Mouse (Mus musculus): ENCODE data around the gene Elk4. TPM values are rescaled to one million over a fixed set of nuclear protein-coding genes. Genes with fewer than 3 reads are reported as not detected.

Elk4 gene
- 10.6 and 11.0 TPM in 2 replicates for polyA plus RNA-seq (2015; fragmentation: Nextera tagmentation; extraction: Ambion mirVana)

DNA sequence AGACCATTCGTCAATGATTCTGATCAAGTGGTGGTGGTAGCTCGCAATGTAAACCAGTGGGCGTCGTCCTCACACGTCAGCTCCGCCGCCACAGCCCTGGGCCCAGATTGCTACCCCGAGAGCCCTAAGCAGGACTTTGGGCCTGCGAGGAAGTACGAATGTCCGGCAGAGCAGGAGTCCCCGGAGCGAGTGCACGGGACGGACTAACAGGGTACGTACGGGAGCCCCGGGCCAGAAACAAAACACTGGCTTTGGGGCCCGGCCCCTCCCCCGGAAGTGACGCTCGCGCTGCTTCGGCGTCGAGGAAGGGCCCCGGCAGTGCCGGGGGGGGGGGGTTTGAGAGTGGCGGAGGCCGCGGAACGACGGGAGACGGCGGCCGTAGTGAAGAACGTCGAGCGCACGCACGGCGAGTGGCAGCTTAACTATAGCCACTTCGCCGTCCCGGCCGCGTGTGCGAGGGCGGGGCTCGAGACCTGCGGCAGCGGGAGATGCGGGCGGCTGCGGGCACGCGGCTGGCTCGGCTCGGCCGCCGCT, at the start of gene Elk4:
Elk4 (plus strand) TSS at position 326 of the 534 bp plus-strand sequence.
- peak; percentile 94 for ATAC-seq (ENCODE audit: low FRiP score)
- under 1% methylated on average over 59 of the region's 61 CpGs for WGBS
- H3K27me3 ChIP-seq: no peaks in the 10 kb centered on the region

DNA sequence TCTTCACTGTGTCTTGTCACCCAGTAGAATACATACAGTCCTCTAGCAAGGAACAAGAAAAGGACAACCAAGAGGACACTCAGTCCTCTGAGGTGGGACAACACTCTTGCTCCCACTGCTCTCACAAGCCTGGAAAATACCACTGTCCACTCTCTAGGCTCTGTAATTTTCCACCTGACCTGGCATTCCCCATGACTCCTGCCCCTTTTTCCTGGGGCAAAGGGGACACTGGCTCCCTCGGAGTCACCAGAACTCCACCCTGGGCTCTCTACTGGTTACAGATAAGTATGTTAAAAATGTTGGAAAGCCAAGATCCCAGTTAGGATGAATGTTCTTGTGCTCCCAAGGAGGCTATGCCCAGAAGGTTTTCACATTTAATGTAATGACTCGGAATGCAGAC, 46.4 kb upstream of the Elk4 start:
- H3K36me3 ChIP-seq: no peaks in the 10 kb centered on the region
- H3K9ac ChIP-seq: no peak overlapping the region
- H3K9me3 ChIP-seq: no peaks in the 10 kb centered on the region
- H3K4me1 ChIP-seq (replicated peaks): peaks cover 22% of the 10 kb centered on the region
- no peak overlapping the region for H3K4me3 ChIP-seq
- no peak for ATAC-seq (ENCODE audit: low FRiP score)
- H3K27ac ChIP-seq: no peak overlapping the region
- H3K27me3 ChIP-seq: peaks cover 50% of the 10 kb centered on the region
- 56% methylated on average over 2 of the region's 2 CpGs for WGBS
- H3K4me2 ChIP-seq: no peak overlapping the region

More for the DNA sequence above, at the start of gene Elk4:
- H3K4me3 ChIP-seq: peak within 1 kb of the TSS; percentile 79
- H3K9me3 ChIP-seq: no peaks in the 10 kb centered on the region
- peak within 1 kb of the TSS; percentile 98 for H3K27ac ChIP-seq
- H3K4me1 ChIP-seq (replicated peaks): peaks cover 22% of the 10 kb centered on the region
- H3K4me2 ChIP-seq: peak within 1 kb of the TSS; percentile 64
- H3K36me3 ChIP-seq: no peaks in the 10 kb centered on the region
- H3K9ac ChIP-seq: peak within 1 kb of the TSS; percentile 92

DNA sequence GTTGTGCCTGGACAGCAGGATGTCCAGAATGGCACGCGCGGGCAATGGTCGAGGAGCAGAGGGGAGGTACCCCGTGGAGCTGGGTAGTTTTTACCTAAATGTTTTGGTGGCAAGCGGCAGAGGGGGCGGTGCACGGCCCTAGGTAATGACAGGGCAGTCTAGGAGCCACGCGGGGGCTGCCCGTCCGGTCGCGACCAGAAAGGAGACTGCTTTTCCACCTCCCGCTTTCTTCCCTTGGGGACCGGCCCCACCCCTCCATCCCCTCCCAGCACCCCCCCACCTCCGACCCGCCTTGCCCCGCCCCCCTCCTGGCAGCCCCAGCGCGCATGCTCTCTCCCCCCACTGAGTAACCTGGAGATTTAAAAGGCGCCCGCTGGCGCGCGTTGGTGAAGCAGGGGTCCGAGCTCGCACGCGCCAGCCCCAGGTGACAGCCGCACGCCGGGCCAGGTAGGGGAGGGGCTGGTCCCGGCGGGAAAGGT, 44.8 kb upstream of the Elk4 start, which contains the start of gene Slc45a3:
Slc45a3 (plus strand) TSS at position 362 of the 479 bp plus-strand sequence.
- Histone ChIP-seq H3K9me3 (no peaks in the 10 kb centered on the region), H3K4me2 (peak within 1 kb of the TSS; percentile 99), H3K27ac (no peak within 1 kb of the TSS), H3K36me3 (no peaks in the 10 kb centered on the region), H3K4me1 (replicated peaks) (peaks cover 32% of the 10 kb centered on the region), H3K27me3 (peaks cover 47% of the 10 kb centered on the region), H3K4me3 (peak within 1 kb of the TSS; percentile 84), H3K9ac (peak within 1 kb of the TSS; percentile 81)
- under 1% methylated on average over 34 of the region's 35 CpGs for WGBS
- ATAC-seq (ENCODE audit: low FRiP score): peak; percentile 71

DNA sequence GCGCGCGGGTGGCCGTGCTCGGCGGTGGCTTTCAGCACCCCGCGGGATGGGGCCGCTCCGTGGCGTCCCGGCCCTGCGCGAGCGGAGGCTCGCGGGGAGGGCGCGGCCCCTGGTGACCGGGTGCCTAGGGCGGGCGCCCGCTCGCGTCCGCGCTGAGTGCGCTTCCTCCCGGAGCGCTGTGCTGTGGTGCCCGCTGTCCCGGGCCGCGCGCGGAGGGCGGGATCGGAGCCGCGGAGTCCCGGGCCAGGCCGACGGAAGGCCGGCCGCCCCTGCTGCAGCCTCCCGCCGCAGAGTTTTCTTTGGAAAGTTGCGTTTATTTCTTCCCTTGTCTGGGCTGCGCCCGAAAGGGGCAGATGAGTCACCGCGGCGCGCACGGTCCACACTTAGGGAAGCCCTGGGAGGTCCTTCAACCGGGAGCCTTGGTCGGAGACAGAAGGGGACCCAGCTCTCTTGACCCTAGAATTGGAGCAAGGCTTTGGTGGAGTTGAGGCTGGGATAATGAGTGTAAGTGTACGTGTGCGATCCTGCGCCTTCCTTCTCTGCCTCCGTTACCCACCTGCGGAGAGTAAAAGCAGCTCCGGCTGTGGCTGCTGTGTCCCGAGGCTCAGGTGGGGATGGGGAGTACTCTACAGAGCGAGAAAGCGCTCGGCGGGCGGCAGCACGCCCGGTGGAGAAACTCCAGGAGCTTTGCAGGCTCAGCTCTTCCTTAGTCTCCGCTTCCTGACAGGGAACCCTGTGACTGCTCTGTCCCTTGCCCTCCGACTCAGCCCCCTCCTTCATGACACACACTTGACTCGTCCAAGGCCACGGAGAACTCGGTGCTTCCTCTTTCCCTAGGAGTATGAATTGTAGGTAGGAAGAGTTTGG, 44.1 kb upstream of the Elk4 start:
- Histone ChIP-seq H3K4me2 (peak overlapping the region; percentile 99), H3K36me3 (no peaks in the 10 kb centered on the region), H3K9me3 (no peaks in the 10 kb centered on the region), H3K4me1 (replicated peaks) (peaks cover 32% of the 10 kb centered on the region), H3K9ac (peak overlapping the region; percentile 81), H3K27me3 (peaks cover 44% of the 10 kb centered on the region), H3K4me3 (peak overlapping the region; percentile 84), H3K27ac (no peak overlapping the region)
- WGBS: under 1% methylated on average over 73 of the region's 76 CpGs
- ATAC-seq (ENCODE audit: low FRiP score): peak; percentile 58

DNA sequence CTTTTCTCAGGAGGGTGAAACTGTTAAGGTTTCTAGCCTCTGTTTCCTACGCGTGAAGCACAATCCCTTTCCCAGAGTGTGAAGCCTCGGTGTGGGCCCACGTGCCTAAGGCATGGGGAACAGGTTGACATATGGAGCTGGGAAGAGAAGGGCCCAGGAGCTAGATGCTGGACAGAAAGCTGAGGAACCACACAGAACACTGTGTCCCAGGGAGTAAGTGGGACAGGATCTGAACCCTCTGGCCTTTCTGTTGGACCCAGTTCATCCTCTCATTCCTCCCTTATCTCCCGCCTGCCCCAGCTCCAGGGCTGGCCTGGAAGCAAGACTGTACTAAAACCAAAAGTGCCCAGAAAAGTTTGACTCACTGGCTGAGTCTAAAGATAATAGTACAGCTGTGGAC, 43.3 kb upstream of the Elk4 start:
- no peaks in the 10 kb centered on the region for H3K9me3 ChIP-seq
- WGBS: 29% methylated on average over 5 of the region's 5 CpGs
- H3K4me3 ChIP-seq: peak overlapping the region; percentile 84
- H3K9ac ChIP-seq: no peak overlapping the region
- no peaks in the 10 kb centered on the region for H3K36me3 ChIP-seq
- peak overlapping the region; percentile 99 for H3K4me2 ChIP-seq
- peaks cover 44% of the 10 kb centered on the region for H3K27me3 ChIP-seq
- H3K27ac ChIP-seq: no peak overlapping the region
- H3K4me1 ChIP-seq (replicated peaks): peaks cover 32% of the 10 kb centered on the region
- no peak for ATAC-seq (ENCODE audit: low FRiP score)

DNA sequence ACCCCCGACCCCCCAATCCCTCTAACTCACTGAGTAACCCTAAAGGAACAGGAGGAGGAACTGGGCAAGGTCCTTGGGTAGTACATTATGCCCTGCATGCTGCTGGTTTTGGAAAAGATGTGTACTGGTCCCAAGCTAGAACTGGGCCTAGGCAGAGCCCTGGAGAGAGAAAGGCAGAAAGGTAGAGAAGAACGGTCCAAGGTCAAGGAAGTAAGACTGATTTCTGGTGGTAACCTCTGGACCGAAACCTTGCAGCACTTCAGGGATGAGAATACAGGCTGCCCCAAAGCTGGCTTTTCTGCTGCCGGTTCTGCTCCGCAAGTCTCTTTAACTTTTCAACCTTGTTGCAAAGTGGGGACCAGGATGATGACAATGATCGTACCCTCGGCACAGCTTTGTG, 42.8 kb upstream of the Elk4 start:
- no peak for ATAC-seq (ENCODE audit: low FRiP score)
- Histone ChIP-seq H3K9me3 (no peaks in the 10 kb centered on the region), H3K9ac (no peak overlapping the region), H3K4me2 (peak overlapping the region; percentile 99), H3K4me3 (0 out of 2 replicates have a peak overlapping the region, but pooled peaks have one; percentile 84), H3K4me1 (replicated peaks) (peaks cover 32% of the 10 kb centered on the region), H3K27ac (no peak overlapping the region), H3K36me3 (no peaks in the 10 kb centered on the region), H3K27me3 (peaks cover 44% of the 10 kb centered on the region)
- 69% methylated on average over 7 of the region's 7 CpGs for WGBS

DNA sequence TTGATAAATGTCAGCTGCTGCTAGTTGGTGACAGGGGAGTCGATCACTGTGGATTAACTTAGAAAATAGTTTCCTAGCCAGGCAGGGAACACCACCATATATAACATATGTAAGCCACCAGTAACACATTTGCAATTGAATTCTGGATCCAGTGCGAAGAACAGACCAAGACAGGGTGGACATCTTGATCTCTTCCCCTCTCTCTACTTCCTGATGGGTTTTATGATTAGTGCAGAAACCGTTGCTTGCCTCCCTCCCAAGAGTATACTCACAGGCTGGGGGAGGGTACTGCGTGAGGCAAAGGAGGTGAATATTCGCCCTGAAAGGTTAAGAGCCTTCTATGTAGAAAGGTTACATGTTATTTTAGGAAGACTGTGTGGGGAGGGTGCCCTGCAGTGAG, 41.6 kb upstream of the Elk4 start:
- Histone ChIP-seq H3K27ac (no peak overlapping the region), H3K4me1 (replicated peaks) (peaks cover 36% of the 10 kb centered on the region), H3K9me3 (no peaks in the 10 kb centered on the region), H3K4me2 (no peak overlapping the region), H3K4me3 (no peak overlapping the region), H3K36me3 (no peaks in the 10 kb centered on the region), H3K9ac (no peak overlapping the region), H3K27me3 (peaks cover 35% of the 10 kb centered on the region)
- ATAC-seq (ENCODE audit: low FRiP score): no peak
- WGBS: 50% methylated on average over 5 of the region's 5 CpGs

DNA sequence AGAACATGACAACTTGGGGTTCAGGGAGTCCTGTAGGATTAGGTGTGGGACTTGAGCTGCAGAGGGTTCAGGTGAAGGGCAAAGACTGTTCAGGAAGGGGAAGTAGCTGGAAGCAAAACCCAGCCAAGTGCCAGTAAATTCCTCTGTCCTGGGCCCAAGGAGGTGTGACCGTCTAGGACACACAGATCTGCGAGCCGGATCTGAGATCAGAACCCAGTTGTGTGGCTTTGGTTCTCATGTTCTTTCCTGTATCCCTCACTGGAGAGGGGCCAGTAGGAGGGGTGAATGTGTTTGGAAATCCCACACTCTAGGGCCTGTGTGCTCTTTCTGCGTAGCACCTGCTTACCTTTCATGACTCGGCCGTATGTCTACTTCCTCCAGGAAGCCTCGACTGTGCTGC, 40.1 kb upstream of the Elk4 start:
- no peak overlapping the region for H3K4me3 ChIP-seq
- H3K4me2 ChIP-seq: no peak overlapping the region
- no peak overlapping the region for H3K9ac ChIP-seq
- no peak for ATAC-seq (ENCODE audit: low FRiP score)
- H3K4me1 ChIP-seq (replicated peaks): peaks cover 51% of the 10 kb centered on the region
- no peaks in the 10 kb centered on the region for H3K36me3 ChIP-seq
- H3K9me3 ChIP-seq: no peaks in the 10 kb centered on the region
- WGBS: 79% methylated on average over 7 of the region's 7 CpGs
- H3K27me3 ChIP-seq: peaks cover 35% of the 10 kb centered on the region
- H3K27ac ChIP-seq: no peak overlapping the region

DNA sequence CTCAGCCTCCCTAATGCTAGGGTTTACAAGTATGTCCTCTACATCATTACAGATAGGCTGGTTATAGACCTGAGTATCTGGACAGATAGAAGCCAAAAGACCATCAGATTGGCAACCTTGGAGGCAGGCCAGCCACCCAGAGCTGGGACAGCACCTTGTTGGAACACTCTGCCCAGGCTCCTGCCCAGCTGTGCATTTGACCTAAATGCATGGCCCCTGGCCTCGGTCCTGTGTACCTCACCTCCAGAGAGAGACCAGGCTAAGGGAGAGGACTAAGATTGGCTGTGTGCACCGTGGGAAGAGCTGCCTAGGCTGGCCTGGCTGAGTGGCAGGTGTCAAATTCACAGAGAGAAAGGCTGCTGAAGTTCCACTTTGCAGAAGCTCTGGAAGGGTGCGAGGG, 38.9 kb upstream of the Elk4 start:
- H3K4me1 ChIP-seq (replicated peaks): peaks cover 54% of the 10 kb centered on the region

DNA sequence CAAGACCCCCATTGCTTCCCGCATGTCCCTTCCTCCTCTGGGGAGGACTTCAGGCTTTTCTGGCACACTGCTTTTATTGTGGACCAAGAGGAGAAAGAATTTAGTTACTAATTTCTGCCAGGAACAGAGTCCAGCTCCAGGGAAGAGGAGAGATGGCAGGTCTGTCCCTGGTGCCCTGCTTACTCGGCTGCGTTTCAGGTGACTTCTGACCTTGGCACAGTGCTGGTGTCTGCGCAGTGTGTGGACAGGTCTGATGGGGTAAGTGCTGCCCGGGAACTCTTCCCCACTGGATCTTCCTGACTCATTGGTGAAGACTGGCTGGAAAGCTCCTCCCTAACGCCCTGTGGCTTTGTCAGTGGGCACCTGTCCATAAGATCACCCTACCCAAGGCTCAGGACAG, 38.4 kb upstream of the Elk4 start:
- Histone ChIP-seq H3K27me3 (peaks cover 30% of the 10 kb centered on the region), H3K9ac (no peak overlapping the region), H3K27ac (no peak overlapping the region), H3K4me2 (no peak overlapping the region), H3K36me3 (no peaks in the 10 kb centered on the region), H3K4me1 (replicated peaks) (peaks cover 49% of the 10 kb centered on the region), H3K4me3 (no peak overlapping the region), H3K9me3 (no peaks in the 10 kb centered on the region)
- WGBS: 71% methylated on average over 6 of the region's 6 CpGs
- ATAC-seq (ENCODE audit: low FRiP score): no peak

More for the DNA sequence above, 38.9 kb upstream of the Elk4 start:
- H3K4me2 ChIP-seq: no peak overlapping the region
- no peak overlapping the region for H3K27ac ChIP-seq
- H3K4me3 ChIP-seq: no peak overlapping the region
- no peak overlapping the region for H3K9ac ChIP-seq
- WGBS: 47% methylated on average over 3 of the region's 3 CpGs
- no peaks in the 10 kb centered on the region for H3K36me3 ChIP-seq
- no peaks in the 10 kb centered on the region for H3K9me3 ChIP-seq
- peaks cover 33% of the 10 kb centered on the region for H3K27me3 ChIP-seq
- ATAC-seq (ENCODE audit: low FRiP score): no peak

DNA sequence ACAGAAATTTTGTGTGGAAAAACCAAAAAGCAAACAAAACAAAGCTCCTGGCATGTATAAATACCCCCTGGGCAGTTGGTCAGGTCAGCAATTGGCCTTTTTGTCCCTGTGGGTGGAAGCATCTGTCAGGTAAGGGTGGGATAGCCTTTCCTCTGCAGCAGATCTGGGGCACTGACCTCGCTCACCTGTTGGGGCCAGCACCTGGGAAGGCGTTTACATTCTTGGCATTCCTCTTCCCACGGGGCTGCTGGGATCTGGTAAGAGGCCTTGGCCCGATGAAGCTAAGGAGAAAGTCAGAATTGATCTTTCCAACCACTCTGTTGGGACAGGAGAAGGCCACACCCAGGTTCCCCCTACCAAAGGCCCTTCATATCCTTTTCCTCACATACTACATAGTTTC, 37.6 kb upstream of the Elk4 start:
- 43% methylated on average over 4 of the region's 4 CpGs for WGBS
- no peaks in the 10 kb centered on the region for H3K9me3 ChIP-seq
- no peak overlapping the region for H3K27ac ChIP-seq
- H3K4me2 ChIP-seq: no peak overlapping the region
- H3K9ac ChIP-seq: no peak overlapping the region
- ATAC-seq (ENCODE audit: low FRiP score): no peak
- H3K36me3 ChIP-seq: no peaks in the 10 kb centered on the region
- no peak overlapping the region for H3K4me3 ChIP-seq
- H3K4me1 ChIP-seq (replicated peaks): peaks cover 46% of the 10 kb centered on the region
- peaks cover 22% of the 10 kb centered on the region for H3K27me3 ChIP-seq

DNA sequence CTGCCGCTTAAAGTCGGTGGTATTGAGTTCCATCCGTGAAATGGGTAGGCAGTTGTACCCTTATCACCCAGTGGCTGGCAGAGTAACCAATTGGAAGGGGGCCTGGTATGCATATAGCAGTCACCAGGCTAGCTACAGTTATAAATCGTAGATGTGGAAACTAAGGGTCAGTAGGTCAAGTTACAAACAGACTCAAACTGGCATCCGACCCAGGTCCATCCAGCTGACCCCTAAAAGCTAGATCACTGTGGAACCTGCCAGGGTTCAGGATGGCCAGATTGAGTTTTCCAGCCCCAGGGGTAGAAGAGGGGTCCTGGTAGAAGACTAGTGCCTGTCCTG, 37.1 kb upstream of the Elk4 start:
- Histone ChIP-seq H3K4me2 (no peak overlapping the region; the same call in 1 of the 2 replicates), H3K9me3 (no peaks in the 10 kb centered on the region), H3K36me3 (no peaks in the 10 kb centered on the region), H3K27ac (peak overlapping the region; percentile 49; the same call in 1 of the 2 replicates), H3K4me3 (no peak overlapping the region), H3K4me1 (replicated peaks) (peaks cover 46% of the 10 kb centered on the region), H3K9ac (no peak overlapping the region), H3K27me3 (0 out of 2 replicates have a peak, but pooled peaks cover 20% of the 10 kb centered on the region)
- no peak for ATAC-seq (ENCODE audit: low FRiP score)
- WGBS: 35% methylated on average over 5 of the region's 5 CpGs

All from hindbrain, embryonic 13.5 days (tissue).